Mouse (Mus musculus): ENCODE data around the gene Klhl22.
A peak's percentile ranks its signal among the peaks of the same experiment; 100 is the strongest.

The Klhl22 gene

DNA sequence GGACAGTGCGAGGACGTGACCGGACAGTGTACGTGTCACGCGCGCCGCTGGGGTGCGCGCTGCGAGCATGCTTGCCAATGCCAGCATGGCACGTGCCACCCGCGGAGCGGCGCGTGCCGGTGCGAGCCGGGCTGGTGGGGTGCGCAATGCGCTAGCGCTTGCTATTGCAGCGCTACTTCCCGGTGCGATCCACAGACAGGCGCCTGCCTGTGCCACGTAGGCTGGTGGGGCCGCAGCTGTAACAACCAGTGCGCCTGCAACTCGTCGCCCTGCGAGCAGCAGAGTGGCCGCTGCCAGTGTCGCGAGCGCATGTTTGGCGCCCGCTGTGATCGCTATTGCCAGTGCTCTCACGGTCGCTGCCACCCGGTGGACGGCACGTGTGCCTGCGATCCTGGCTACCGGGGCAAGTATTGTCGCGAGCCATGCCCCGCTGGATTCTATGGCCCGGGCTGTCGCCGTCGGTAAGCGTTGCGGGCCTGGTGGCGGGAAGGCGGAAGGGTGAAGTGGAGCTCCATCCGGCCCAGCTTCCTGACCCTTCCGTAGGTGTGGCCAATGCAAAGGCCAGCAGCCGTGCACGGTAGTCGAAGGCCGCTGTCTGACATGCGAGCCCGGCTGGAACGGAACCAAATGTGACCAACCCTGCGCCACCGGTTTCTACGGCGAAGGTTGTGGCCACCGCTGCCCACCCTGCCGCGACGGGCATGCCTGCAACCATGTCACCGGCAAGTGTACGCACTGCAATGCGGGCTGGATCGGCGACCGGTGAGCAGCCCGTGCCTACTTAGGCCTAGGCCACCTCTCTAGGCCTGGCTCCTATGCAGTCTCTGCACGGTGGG, 43.6 kb downstream of the Klhl22 start:
- peak; percentile 25 to 54 for DNase-seq

DNA sequence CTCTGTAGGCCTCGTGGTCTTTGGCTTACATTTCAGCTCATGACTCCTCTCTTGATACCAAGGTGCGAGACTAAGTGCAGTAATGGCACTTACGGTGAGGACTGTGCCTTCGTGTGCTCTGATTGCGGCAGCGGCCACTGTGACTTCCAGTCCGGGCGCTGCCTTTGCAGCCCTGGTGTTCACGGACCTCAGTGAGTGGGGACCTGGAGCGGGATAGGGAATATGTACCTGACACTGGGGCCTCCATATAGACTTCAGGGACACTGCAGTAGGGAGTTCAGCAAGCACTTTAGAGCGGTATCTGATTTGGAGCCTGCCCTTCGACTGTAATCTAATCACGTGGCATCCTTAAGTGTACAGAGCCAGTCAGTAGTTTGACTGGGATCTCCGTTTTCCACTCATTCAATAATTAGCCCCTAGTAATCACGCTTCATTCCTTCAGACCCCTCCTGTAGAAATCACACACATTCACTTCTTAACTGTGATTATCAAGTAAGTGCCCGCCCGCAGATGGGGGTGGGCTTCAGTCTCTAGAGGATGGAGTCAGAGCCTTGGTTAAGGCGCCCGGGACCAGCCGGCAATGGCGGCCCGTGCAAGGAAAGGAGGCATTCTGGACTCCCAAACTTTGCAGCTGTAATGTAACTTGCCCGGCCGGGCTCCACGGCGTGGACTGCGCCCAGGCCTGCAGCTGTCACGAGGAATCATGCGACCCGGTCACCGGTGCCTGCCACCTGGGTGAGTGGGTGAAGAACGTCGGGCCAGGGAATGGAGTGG, 44.4 kb downstream of the Klhl22 start:
- peak in 1 of 2 experiments; percentile 13 for DNase-seq

DNA sequence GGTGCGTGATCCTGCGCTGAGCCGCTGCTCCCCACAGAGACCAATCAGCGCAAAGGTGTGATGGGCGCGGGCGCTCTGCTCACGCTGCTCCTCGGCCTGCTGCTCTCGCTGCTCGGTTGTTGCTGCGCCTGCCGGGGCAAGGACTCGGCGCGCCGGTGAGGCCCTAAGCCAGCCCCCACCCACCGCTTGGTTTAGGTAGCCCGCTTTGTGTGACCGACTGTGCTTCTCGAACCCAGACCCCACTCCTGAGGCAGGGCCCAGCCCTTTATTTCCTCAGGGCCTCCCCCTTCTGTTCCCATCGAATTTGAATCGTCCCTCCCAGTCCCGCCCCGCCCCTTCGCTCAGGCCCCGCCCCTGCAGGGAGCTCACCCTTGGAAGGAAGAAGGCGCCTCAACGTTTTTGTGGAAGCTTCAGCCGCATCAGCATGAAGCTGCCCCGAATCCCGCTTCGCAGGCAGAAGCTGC, 45.1 kb downstream of the Klhl22 start:
- DNase-seq = peak in 1 of 2 experiments; percentile 34

DNA sequence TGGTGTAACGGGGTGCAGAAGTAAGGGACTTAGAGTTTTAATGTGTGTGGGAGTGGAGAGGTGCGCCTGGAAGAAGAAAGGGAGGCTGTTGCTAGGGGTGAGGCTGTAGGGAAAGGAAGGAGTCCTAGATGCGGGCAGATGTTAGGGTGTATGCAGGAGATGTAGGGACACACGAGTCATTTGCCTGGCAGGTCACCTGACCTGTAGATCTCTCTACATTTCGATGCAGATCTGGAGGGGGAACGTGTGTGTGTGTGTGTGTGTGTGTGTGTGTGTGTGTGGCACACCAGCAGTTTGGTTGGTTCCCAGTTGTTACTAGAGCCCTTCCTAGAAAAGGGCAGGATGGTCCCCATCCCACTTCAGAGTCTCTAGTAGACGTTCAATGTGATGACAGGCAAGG, 45.6 kb downstream of the Klhl22 start:
- DNase-seq = no peak

DNA sequence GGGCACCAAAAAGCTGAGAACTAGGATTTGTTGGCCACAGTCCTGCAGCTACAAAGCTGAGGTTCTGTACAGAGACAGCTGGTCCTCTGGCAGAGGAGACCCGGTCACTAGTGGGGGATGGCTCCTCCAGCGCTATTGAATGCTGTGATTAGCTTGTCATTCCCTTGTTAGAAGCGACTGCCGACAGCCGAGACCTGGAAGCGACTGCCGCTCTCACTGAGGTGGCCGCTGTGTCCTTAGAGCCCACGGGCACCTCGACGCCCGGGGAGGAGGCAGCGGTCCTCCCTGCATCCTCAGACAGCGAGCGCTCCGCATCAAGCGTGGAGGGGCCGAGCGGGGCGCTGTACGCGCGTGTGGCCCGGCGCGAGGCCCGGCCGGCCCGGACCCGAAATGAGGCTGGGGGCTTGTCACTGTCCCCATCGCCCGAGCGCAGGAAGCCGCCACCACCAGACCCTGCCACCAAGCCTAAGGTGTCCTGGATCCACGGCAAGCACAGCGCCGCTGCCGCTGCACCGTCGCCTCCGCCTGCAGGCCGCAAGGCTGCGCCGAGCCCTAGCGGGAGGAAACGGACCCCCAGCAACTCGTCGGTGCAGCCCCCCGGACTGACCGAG, 47.3 kb downstream of the Klhl22 start:
- DNase-seq = no peak

DNA sequence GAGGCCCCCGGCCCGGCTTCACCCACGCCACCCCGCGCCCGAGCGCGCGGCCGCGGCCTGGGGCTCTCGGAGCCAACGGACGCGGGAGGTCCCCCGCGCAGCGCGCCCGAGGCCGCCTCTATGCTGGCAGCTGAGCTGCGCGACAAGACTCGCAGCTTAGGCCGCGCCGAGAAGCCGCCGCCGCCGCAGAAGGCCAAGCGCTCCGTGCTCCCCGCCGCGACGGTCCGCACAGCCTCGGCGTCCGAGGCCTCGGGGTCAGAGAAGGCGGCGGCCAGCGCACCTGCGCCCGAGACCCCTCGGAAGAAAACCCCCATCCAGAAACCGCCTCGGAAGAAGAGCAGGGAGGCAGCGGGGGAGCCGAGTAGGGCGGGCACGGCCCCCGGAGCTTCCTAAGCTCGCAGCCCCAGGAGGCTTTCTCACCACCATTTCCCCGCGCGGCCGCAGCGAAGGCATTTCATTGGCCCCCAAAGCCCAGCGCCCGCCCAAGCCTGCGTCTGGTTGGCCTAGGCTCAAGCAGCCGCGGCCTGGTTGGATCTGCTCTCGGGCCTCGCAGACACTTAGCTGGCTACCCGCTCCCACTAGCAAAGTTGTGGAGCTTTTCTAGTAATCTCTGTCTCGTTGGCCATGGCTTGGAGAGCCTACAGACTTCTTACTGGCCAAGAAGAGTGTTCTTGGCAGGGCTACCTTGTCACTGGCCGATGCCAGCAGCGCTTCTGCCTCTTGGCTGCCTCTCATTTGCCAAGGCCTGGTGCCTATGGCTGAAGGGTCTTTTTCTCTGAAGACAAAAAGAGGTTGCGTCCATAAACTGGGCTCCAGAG, 48.0 kb downstream of the Klhl22 start:
- DNase-seq = peak; percentile 89 to 91

DNA sequence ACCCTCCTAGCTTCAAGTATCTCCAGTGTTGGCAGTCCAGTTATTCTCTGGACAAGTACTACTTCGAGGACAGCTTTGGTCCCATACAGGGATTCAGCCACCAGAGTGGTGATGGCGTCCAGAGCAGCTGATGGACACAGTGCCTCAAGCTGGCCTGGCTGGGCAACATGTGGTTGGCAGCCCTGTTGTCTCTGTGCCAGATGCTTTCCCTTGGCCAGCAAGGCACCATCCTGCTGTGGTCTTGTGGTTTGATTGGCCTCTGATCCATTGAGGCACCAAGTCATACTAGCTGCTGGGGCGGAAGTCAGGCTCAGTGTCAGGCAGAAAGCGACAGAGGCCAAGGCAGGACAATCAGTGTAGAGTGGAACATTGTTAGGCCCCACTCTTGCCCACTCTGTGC, 49.7 kb downstream of the Klhl22 start:
- no peak for DNase-seq

DNA sequence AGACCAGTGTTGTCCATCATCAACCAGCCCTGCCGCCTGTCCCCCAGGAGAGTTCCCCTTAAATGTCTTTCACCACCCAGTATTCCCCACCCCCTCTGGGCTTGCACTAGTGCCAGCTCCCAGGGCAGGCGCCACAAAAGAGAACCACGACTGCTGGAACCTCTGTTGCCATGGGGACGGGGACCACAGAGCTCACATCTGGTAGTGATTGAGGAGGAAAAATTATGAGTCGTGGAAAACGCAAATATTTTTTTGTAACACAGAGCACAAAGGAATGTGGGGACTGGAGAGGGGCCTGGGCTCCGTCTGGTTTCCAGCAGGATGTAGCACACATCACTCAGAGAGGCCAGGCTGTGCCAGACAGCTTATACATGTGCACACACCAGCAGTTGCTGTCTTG, 50.3 kb downstream of the Klhl22 start:
- DNase-seq = no peak

DNA sequence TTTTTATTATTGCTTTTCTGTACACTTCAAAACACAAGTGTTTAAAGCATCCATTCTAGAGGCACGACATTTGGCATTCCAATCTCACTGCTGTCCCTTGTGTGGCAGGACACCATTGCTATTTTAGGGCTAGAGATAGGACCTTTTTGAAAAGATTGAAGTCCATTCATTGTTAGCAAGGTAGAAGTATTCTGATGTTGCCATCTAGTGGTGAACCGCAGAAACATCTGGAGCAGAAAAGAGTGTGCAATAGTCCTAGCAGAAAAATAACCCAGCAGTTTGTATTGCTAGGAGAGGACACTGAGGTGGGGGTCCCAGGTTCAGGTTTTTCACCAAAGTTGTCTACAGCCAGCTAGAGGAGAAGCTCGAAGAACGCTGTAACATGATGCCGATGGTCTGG, 52.7 kb downstream of the Klhl22 start:
- DNase-seq = peak in 1 of 2 experiments; percentile 48

DNA sequence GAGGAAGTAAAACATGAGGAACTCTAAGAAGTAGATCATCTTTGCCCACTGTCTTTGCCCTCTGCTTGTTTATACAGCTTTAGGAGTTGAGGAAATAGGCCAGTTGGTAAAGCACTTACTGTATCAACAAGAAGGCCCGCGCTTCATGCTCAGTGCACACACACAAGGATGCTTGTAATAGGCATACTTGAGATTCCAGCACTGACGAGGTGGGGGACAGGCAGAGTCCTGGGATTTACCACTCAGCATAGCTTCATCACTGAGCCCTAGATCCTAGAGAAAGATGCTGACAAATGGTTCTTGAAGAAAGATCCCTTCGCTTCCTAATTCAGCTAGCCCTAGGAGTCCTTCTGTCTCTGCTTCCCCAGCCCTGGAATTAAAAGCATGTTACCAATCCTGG, 53.8 kb downstream of the Klhl22 start:
- DNase-seq = no peak

DNA sequence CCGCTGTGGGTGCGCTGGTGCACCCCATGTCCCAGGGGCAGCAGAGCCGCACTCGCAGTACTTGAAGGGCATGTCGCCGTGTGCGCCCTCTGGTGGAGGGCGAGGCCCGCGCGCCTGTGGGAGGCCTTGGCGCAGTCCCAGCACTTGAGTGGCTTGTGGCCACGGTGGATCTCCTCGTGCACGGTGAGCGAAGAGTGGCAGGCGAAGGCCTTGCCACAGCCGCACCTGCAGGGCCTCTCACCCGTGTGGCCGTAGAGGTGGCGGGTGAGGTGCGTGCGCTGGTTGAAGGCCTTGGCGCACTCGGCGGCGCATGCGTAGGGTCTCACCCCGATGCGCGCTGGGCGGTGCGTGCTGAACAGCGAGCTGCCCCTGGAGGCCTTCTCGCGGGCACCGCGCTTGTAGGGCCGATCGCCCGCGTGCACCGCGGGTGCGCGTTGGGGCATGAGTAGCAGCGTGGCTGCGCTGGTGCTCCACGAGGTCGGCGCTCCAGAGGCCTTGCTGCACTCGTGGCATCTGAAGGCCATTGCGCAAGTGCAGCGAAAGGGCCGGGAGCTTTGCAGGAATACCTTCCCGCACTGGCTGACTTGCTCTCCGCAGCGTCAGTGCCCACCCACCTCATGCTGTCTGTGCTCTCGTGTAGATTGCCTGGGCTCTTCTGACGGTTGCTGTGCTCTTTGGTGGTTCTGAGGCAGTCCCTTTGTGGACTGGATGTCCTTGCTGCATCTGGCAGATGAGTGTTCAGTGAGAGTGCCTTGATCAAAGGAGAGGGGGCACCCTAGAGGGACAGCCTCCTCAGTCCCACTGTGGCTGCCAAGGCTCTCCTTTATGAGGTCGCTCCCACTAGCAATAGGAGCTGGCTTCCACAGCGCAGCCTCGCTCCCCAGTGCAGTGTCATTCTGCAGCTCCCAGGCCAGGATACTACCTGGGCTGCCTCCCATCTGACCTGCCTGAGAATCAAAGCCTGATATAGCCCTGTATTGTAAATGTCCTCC, 56.3 kb downstream of the Klhl22 start:
- DNase-seq = peak; percentile 39 to 75

DNA sequence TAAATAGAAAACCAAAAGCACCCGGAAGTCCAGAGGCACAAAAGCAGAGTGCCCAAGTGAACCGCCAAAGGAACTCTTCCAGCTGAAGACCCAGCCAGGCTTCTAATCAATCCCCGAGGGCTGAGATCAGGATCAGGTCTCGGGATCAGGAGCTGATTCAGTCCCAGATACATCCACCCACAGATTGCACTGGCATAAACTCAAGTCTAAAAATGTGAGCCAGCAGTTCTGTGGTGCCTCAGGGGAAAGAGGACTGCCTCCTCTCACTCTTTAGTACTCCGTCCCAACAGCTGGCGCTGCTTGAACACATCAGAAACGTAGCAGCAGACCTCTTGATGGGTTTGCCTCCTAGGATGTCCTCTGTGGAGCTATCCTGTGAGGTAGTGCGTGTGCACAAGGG, 57.1 kb downstream of the Klhl22 start:
- no peak for DNase-seq

DNA sequence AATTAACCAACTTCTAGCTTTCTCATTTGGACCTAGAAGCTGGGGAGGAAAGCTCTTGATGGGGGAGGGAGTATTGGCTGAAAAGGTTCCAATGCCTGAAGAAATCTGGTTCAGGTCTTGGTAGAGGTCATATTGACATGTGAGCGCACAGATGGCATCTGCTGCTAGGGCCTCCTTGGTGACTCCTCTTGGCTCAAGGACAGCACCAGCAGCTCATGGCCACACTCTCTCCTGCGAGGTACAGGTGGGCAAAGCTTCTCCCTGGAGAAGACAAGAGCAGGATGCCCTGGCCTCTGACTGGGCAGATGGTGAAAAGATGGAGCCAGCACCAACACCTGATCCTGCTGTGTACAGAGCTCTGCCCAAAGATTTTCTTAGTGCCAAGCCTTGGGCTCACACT, 67.1 kb downstream of the Klhl22 start:
- DNase-seq = peak; percentile 67 to 80

DNA sequence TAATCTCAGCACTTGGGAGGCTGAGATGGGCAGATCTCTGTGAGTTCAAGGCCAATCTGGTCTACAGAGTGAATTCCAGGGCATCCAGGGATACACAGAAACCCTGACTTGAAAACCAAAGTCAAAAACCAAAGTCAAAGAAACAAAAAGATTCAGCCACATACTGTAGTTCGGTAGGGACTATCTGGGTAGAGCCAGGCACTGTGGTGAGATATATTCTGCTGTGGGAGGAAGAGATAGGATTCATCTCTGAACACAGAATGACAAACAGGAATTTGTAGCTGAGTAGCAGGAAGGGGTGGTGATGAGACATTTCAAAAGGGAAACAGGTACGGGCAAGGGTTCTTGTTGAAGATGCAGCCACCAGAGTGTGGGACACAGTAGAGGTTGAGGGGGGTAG, 68.8 kb downstream of the Klhl22 start:
- DNase-seq = no peak

DNA sequence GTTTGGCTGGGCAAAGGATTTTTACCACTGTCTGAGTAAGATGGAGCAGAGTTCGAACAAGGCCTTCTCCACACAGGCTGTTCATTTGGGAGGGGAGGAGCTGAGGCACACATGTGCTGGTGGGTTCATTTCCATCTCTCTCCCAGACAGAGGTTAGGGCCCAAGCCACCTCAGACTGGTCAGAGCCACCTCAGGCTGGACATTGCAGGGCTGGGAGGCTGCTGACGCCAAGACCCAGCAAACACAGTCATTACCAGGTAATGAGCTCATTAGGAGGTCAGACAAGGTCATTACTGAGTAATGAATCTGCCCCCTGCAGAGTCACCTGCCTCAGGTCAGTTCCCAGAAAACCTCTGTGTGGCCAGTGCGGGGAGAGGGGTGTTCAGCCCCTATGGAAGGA, 69.4 kb downstream of the Klhl22 start:
- no peak for DNase-seq

DNA sequence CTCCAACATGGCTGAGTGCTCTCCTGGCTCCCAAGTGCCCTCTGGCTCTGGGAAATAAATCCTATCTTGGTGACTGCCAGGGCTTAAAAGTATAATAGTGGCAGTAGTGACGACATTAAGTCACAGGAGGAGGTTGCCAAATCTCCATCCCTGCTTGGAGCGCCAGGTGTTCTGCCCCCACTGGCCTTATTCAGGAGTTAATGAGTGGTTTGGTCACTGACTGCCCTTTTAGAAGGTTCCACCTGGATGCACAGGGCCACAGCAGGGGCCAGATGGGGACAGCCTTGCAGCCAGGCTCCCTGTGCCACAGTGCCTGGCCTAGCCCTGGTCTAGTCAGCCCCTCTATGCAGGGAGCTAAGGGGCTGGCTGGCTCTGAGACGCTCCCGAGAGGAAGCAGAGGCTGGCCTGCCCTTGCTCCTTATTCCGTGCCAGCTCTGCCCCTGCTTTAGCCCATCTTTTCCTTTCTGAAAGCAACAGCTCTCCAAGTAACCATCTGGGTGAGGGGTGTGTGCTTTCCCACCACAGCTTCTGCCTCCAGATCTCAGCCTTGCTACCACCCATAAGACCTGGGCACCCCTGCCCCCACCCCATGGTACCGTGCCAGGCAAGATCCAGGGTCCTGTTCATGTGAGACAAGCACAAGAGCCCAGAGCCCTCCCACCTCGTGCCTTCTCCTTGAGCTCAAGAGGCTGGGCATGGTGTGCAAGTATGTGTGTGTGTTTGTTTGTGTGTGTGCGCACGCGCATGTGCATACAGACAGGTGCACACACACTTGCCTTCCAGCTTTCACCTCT, 71.2 kb downstream of the Klhl22 start:
- DNase-seq = no peak

DNA sequence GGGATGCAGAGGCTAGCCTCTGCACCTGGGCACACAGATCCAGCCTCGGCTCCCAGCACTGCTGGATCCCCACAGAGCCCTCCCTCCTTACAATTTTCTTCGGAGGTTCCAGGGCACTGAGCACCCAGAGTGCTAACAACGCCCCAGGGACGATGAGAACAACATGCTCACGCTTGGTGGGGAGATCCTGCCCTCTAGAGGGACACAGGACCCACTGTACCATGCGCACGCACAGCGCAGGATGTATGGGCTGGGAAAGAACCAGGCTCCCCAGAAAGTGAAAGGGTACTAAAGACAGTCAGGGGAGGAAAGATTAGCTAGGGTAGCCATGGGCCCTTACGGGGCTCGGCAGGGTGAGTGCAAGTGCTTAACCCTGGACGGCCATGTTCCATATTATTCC, 72.4 kb downstream of the Klhl22 start:
- no peak for DNase-seq

DNA sequence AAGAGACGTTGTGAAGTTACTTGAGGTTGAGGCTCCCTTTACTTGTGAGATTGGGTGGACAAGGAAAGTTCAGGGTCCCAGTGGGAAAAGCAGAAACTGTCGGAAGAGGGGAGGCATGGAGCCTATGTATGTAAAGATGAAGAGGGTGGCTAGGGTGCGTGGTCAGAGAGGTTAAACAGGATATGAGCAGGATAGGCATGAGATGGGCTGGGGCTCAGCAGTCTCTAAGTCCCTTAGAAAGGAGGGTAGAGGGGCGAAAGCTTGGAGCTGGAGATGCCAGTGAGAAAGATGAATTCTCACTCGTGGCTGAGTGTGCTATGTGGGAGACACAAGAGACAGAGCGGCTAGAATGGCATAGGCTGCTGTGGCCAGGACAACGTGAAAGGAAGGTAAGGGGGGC, 73.4 kb downstream of the Klhl22 start, which contains the start of gene B830017H08Rik:
Gene B830017H08Rik (plus strand): TSS at position 301 of the 400 bp plus-strand sequence.
- DNase-seq = no peak

DNA sequence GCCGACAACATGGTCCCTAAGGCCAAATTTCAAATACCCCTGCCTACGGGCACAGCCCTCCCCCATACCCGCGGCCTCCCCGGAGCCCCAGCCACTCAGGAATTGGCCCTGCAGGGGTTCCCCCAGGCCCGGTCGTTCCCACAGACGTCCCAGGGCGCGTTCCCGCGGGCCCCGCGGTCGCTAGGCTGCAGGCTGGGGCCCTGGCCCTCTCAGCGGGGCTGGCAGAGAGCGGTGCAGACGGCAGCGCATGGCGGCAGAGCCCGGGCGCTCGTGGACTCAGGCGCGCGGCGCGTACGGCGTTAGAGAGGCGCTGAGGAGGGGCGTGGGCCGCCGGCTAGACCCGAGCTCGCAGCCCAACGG, 73.9 kb downstream of the Klhl22 start:
- peak; percentile 54 to 75 for DNase-seq

DNA sequence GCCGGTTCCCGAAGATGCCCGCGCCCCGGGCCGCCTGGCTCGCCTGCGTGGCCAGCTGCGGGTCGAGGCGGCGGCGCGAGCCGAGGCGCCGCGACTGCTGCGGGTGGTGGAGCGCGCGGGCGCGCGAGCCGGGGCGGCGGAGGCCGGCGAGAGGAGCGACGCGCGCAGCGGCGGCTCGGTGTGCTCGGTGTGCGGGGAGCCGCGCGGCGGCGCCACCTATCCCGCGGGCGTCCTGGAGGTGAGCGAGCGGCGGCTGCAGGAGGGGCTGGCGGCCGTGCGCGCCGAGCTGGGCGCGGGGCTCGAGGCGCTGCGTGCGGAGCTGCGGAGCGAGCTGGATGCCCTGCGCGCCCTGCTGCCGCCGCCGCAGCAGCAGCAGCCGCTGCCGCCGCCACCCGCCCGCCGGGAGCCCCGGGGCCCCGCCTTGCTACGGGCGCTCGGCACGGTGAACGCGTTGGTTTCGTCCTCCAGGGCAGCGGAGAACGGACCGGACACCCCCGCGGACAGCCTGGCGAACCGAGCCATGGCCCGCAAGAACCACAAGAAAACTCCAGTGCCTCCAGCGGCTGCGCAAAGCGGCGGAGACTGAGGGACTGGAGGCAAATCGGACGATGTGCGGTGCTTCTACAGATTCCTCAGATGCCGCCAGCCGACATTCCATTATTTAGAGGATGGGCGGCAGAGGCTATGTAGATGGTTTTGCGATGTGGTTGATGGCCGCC, 74.4 kb downstream of the Klhl22 start:
- peak; percentile 71 to 83 for DNase-seq
